ENCODE assay signal across 11 mouse cellular contexts in the genomic region with DNA sequence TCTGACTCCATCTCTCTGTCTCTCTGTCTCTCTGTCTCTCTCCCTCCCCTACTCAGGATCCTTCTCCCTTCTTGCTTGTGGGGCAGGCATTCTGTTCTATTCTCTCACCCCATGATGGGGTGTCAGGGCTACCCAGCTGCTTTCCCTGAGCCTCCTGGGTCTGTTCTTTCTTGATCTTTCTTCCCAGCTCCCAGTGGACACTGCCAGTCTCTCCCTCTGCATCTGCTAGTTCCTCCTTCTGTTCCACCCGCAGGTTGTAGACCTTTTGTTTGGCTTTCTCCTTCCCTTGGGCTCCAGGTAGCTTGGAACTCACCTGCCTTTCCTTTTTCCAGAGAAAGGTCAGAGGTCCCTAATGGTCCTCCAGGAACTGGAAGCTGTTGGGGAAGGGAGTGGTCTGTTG. TPM values are rescaled to one million over a fixed set of nuclear protein-coding genes. Genes with fewer than 3 reads are reported as not detected.
DNase-seq lines count a peak whose midpoint lies in the region; ATAC-seq and TF ChIP-seq lines count a peak whose summit lies in the region.
"Had no signal": no experiment of that assay in that cellular context is flagged by ENCODE, and none has a peak within 500 bp of the region (broad histone marks: within the 10 kb centered on the region; RNA-seq: fewer than 3 reads in every experiment).

No protein-coding gene starts in this region.

- H3K4me1 ChIP-seq in neural tube, embryonic 11.5 days (ENCODE audit: control insufficient read depth, insufficient read depth, low read length), result peaks cover 22% of the 10 kb centered on the region
- H3K4me1 ChIP-seq in forebrain, postnatal 0 days (ENCODE audit: insufficient read depth), result peaks cover 33% of the 10 kb centered on the region
- H3K4me1 ChIP-seq in liver, embryonic 14.5 days (replicated peaks; ENCODE audit: control insufficient read depth in 2 of 2, insufficient read depth in 2 of 2, low read length in 1 of 2), result peaks cover 52 to 69% of the 10 kb centered on the region in 2 experiments
- H3K4me1 ChIP-seq in stomach, embryonic 16.5 days (ENCODE audit: control insufficient read depth, insufficient read depth, low read length), result peaks cover 49% of the 10 kb centered on the region

- no peak for TF ChIP-seq CTCF in forebrain, postnatal 0 days (IDR thresholded peaks at IDR 0.05; ENCODE audit: low read depth)
- TF ChIP-seq CTCF in liver, embryonic 14.5 days (IDR thresholded peaks at IDR 0.05; ENCODE audit: low read depth), result no peak

- peak overlapping the region; percentile 40; the same call in 1 of the 2 replicates for H3K27ac ChIP-seq in neural tube, embryonic 11.5 days (ENCODE audit: low read depth, low read length)
- peak overlapping the region; percentile 9; the same call in 1 of the 2 replicates for H3K27ac ChIP-seq in forebrain, postnatal 0 days (ENCODE audit: low read depth, low read length)
- H3K27ac ChIP-seq in liver, embryonic 14.5 days, result peak overlapping the region; percentile 99
- peak overlapping the region; percentile 32 for H3K27ac ChIP-seq in stomach, embryonic 16.5 days (ENCODE audit: low read length)
- H3K27ac ChIP-seq: macrophage had no signal

- peak overlapping the region; percentile 40 for H3K9ac ChIP-seq in neural tube, embryonic 11.5 days (ENCODE audit: low read length)
- peak overlapping the region; percentile 98 for H3K9ac ChIP-seq in forebrain, postnatal 0 days
- H3K9ac ChIP-seq in liver, embryonic 14.5 days (replicated peaks), result peak overlapping the region; percentile 100
- H3K9ac ChIP-seq in stomach, embryonic 16.5 days (ENCODE audit: low read length), result peak overlapping the region; percentile 61

- TF ChIP-seq EP300 in liver, embryonic 14.5 days (IDR thresholded peaks at IDR 0.05; ENCODE audit: low read depth), result no peak

- ATAC-seq in neural tube, embryonic 11.5 days (ENCODE audit: insufficient read depth, low FRiP score, low TSS enrichment), result no peak
- no peak for ATAC-seq in forebrain, postnatal 0 days
- ATAC-seq in liver, embryonic 14.5 days (ENCODE audit: insufficient read depth), result no peak
- ATAC-seq in stomach, embryonic 16.5 days (ENCODE audit: insufficient read depth, low FRiP score), result no peak
- ATAC-seq in megakaryocyte-erythroid progenitor cell, adult 5-6 weeks (replicated peaks; ENCODE audit: low FRiP score, low TSS enrichment, poor library complexity, severe bottlenecking), result no peak
- no peak for ATAC-seq in activated CD4-positive, CD25-positive, alpha-beta regulatory T cell, adult 4 months

- no peaks in the 10 kb centered on the region for H3K9me3 ChIP-seq in neural tube, embryonic 11.5 days (ENCODE audit: control insufficient read depth, low read length)
- H3K9me3 ChIP-seq in forebrain, postnatal 0 days (ENCODE audit: low read length), result no peaks in the 10 kb centered on the region
- H3K9me3 ChIP-seq in liver, embryonic 14.5 days (ENCODE audit: control insufficient read depth, low read length), result no peaks in the 10 kb centered on the region
- no peaks in the 10 kb centered on the region for H3K9me3 ChIP-seq in stomach, embryonic 16.5 days (replicated peaks; ENCODE audit: control insufficient read depth, low read length)

- no peaks in the 10 kb centered on the region for H3K27me3 ChIP-seq in neural tube, embryonic 11.5 days (ENCODE audit: control insufficient read depth, insufficient read depth, low read length)
- no peaks in the 10 kb centered on the region for H3K27me3 ChIP-seq in forebrain, postnatal 0 days (ENCODE audit: insufficient read depth, low read length)
- peaks cover 3% of the 10 kb centered on the region; the same call in 1 of the 2 replicates for H3K27me3 ChIP-seq in liver, embryonic 14.5 days (ENCODE audit: control insufficient read depth, insufficient read depth, low read length)
- H3K27me3 ChIP-seq in stomach, embryonic 16.5 days (ENCODE audit: control insufficient read depth, insufficient read depth, low read length), result no peaks in the 10 kb centered on the region

- peaks cover 3% of the 10 kb centered on the region for H3K36me3 ChIP-seq in neural tube, embryonic 11.5 days (ENCODE audit: control insufficient read depth, insufficient read depth, low read length)
- peaks cover 14% of the 10 kb centered on the region for H3K36me3 ChIP-seq in forebrain, postnatal 0 days (ENCODE audit: insufficient read depth)
- H3K36me3 ChIP-seq in liver, embryonic 14.5 days (replicated peaks; ENCODE audit: control insufficient read depth, insufficient read depth, low read depth), result peaks cover 29% of the 10 kb centered on the region
- no peaks in the 10 kb centered on the region for H3K36me3 ChIP-seq in stomach, embryonic 16.5 days (ENCODE audit: control insufficient read depth, insufficient read depth, low read length)

- no peak for DNase-seq in neural tube, embryonic 11.5 days (ENCODE audit: low spot score)
- DNase-seq in neural tube, embryonic 10.5 days (ENCODE audit: extremely low spot score, low spot score), result no peak
- DNase-seq in forebrain, postnatal 0 days, result no peak
- DNase-seq in liver, embryonic 14.5 days (ENCODE audit: low read depth in 3 of 3, low spot score in 3 of 3), result no peak
- no peak for DNase-seq in frontal cortex, postnatal 25 days (ENCODE audit: low spot score in 2 of 2)
- DNase-seq: cerebellum, postnatal 10 days had no signal

- H3K4me2 ChIP-seq in neural tube, embryonic 11.5 days (ENCODE audit: low read depth), result peak overlapping the region; percentile 58
- H3K4me2 ChIP-seq in forebrain, postnatal 0 days (ENCODE audit: low read depth), result peak overlapping the region; percentile 71
- H3K4me2 ChIP-seq in liver, embryonic 14.5 days (ENCODE audit: low read depth), result peak overlapping the region; percentile 97
- peak overlapping the region; percentile 79 for H3K4me2 ChIP-seq in stomach, embryonic 16.5 days (ENCODE audit: low read depth, low read length)

- 44% methylated on average over 1 of the region's 1 CpGs for WGBS in neural tube, embryonic 11.5 days
- 27% methylated on average over 1 of the region's 1 CpGs for WGBS in forebrain, postnatal 0 days
- 0% methylated on average over 1 of the region's 1 CpGs for WGBS in liver, embryonic 14.5 days (ENCODE audit: insufficient replicate concordance)
- 15% methylated on average over 1 of the region's 1 CpGs for whole genome bisulfite sequencing in stomach, embryonic 16.5 days

- peak overlapping the region; percentile 59 for H3K4me3 ChIP-seq in neural tube, embryonic 11.5 days (ENCODE audit: low read depth, low read length)
- H3K4me3 ChIP-seq in forebrain, postnatal 0 days (ENCODE audit: low read depth, low read length), result peak overlapping the region; percentile 90
- H3K4me3 ChIP-seq in liver, embryonic 14.5 days (ENCODE audit: insufficient read depth in 1 of 2, low read depth in 2 of 2, low read length in 2 of 2), result peak overlapping the region; percentile 95 to 96
- H3K4me3 ChIP-seq in stomach, embryonic 16.5 days (replicated peaks; ENCODE audit: low read length), result peak overlapping the region; percentile 81

RNA-seq across cellular contexts. Expression of gene Samd14, which starts 1.7 kb away (rescaled TPM):
- 53.1 and 56.2 TPM in 2 replicates for polyA plus RNA-seq in neural tube, embryonic 11.5 days (2014; fragmentation: Nextera tagmentation; extraction: Ambion mirVana)
- 145 and 150 TPM in 2 replicates for total RNA-seq in forebrain, postnatal 0 days (2014; rRNA removed)
- polyA plus RNA-seq in forebrain, postnatal 0 days (2015; fragmentation: Nextera tagmentation; extraction: Ambion mirVana), result 113 and 130 TPM in 2 replicates
- polyA plus RNA-seq in liver, embryonic 14.5 days (2012; rRNA removed), result 33.1 and 41.9 TPM in 2 replicates
- 24.7 and 34.2 TPM in 2 replicates for polyA plus RNA-seq in liver, embryonic 14.5 days (2014; fragmentation: Nextera tagmentation; extraction: Ambion mirVana)
- 14.7 and 15.9 TPM in 2 replicates for polyA plus RNA-seq in stomach, embryonic 16.5 days (2015; fragmentation: Nextera tagmentation; extraction: Ambion mirVana)
- total RNA-seq in megakaryocyte-erythroid progenitor cell, adult 5-6 weeks (2014; fragmentation: Nextera tagmentation), result 69.9 and 89.1 TPM in 2 replicates
- 29.0 and 30.8 TPM in 2 replicates for total RNA-seq in megakaryocyte-erythroid progenitor cell, adult 5-6 weeks (2017)
- under 1 TPM in 1 of 2 experiments, not detected in 1; 0.32 TPM for polyA plus RNA-seq in activated CD4-positive, CD25-positive, alpha-beta regulatory T cell, adult 4 months (2017; shearing (Covaris generic))

RNA-seq across cellular contexts. Expression of gene Ppp1r9b, which starts 20.6 kb away (rescaled TPM):
- polyA plus RNA-seq in neural tube, embryonic 11.5 days (2014; fragmentation: Nextera tagmentation; extraction: Ambion mirVana), result 15.3 and 17.0 TPM in 2 replicates
- total RNA-seq in forebrain, postnatal 0 days (2014; rRNA removed), result 184 and 202 TPM in 2 replicates
- polyA plus RNA-seq in forebrain, postnatal 0 days (2015; fragmentation: Nextera tagmentation; extraction: Ambion mirVana), result 22.3 and 24.9 TPM in 2 replicates
- 14.1 and 14.9 TPM in 2 replicates for polyA plus RNA-seq in liver, embryonic 14.5 days (2012; rRNA removed)
- 8.8 and 10.4 TPM in 2 replicates for polyA plus RNA-seq in liver, embryonic 14.5 days (2014; fragmentation: Nextera tagmentation; extraction: Ambion mirVana)
- 6.6 and 8.0 TPM in 2 replicates for polyA plus RNA-seq in stomach, embryonic 16.5 days (2015; fragmentation: Nextera tagmentation; extraction: Ambion mirVana)
- 121 and 137 TPM in 2 replicates for total RNA-seq in megakaryocyte-erythroid progenitor cell, adult 5-6 weeks (2014; fragmentation: Nextera tagmentation)
- total RNA-seq in megakaryocyte-erythroid progenitor cell, adult 5-6 weeks (2017), result 174 and 229 TPM in 2 replicates
- polyA plus RNA-seq in activated CD4-positive, CD25-positive, alpha-beta regulatory T cell, adult 4 months (2017; shearing (Covaris generic)), result 10 to 100 TPM; 23.1 to 24.0 TPM

RNA-seq across cellular contexts. Expression of gene Pdk2, which starts 29.7 kb away (rescaled TPM):
- 16.2 and 17.9 TPM in 2 replicates for polyA plus RNA-seq in neural tube, embryonic 11.5 days (2014; fragmentation: Nextera tagmentation; extraction: Ambion mirVana)
- total RNA-seq in forebrain, postnatal 0 days (2014; rRNA removed), result 6.9 and 10.2 TPM in 2 replicates
- polyA plus RNA-seq in forebrain, postnatal 0 days (2015; fragmentation: Nextera tagmentation; extraction: Ambion mirVana), result 31.9 and 38.1 TPM in 2 replicates
- 3.5 and 3.6 TPM in 2 replicates for polyA plus RNA-seq in liver, embryonic 14.5 days (2012; rRNA removed)
- 7.0 and 9.1 TPM in 2 replicates for polyA plus RNA-seq in liver, embryonic 14.5 days (2014; fragmentation: Nextera tagmentation; extraction: Ambion mirVana)
- 37.9 and 39.3 TPM in 2 replicates for polyA plus RNA-seq in stomach, embryonic 16.5 days (2015; fragmentation: Nextera tagmentation; extraction: Ambion mirVana)
- 16.9 and 21.5 TPM in 2 replicates for total RNA-seq in megakaryocyte-erythroid progenitor cell, adult 5-6 weeks (2014; fragmentation: Nextera tagmentation)
- 3.2 and 5.2 TPM in 2 replicates for total RNA-seq in megakaryocyte-erythroid progenitor cell, adult 5-6 weeks (2017)
- 1 to 10 TPM; 2.9 to 5.6 TPM for polyA plus RNA-seq in activated CD4-positive, CD25-positive, alpha-beta regulatory T cell, adult 4 months (2017; shearing (Covaris generic))

RNA-seq across cellular contexts. Expression of gene Sgca, which starts 35.3 kb away (rescaled TPM):
- 1.9 and 2.2 TPM in 2 replicates for polyA plus RNA-seq in neural tube, embryonic 11.5 days (2014; fragmentation: Nextera tagmentation; extraction: Ambion mirVana)
- total RNA-seq in forebrain, postnatal 0 days (2014; rRNA removed), result 0.15 TPM in 1 of 2 replicates, not detected in the other
- 0.09 and 0.13 TPM in 2 replicates for polyA plus RNA-seq in forebrain, postnatal 0 days (2015; fragmentation: Nextera tagmentation; extraction: Ambion mirVana)
- polyA plus RNA-seq in liver, embryonic 14.5 days (2012; rRNA removed), result 0.04 TPM in 1 of 2 replicates, not detected in the other
- not detected in 2 replicates for polyA plus RNA-seq in liver, embryonic 14.5 days (2014; fragmentation: Nextera tagmentation; extraction: Ambion mirVana)
- polyA plus RNA-seq in stomach, embryonic 16.5 days (2015; fragmentation: Nextera tagmentation; extraction: Ambion mirVana), result 0.41 and 3.2 TPM in 2 replicates
- total RNA-seq in megakaryocyte-erythroid progenitor cell, adult 5-6 weeks (2014; fragmentation: Nextera tagmentation), result not detected in 2 replicates
- not detected in 2 replicates for total RNA-seq in megakaryocyte-erythroid progenitor cell, adult 5-6 weeks (2017)
- under 1 TPM in 1 of 2 experiments, not detected in 1; 0.46 TPM for polyA plus RNA-seq in activated CD4-positive, CD25-positive, alpha-beta regulatory T cell, adult 4 months (2017; shearing (Covaris generic))
- total RNA-seq: hematopoietic stem cell, adult 5-6 weeks had no signal
- polyA plus RNA-seq: macrophage had no signal

RNA-seq across cellular contexts. Expression of gene Hils1, which starts 44.0 kb away (rescaled TPM):
- not detected in 2 replicates for polyA plus RNA-seq in neural tube, embryonic 11.5 days (2014; fragmentation: Nextera tagmentation; extraction: Ambion mirVana)
- total RNA-seq in forebrain, postnatal 0 days (2014; rRNA removed), result not detected in 2 replicates
- polyA plus RNA-seq in forebrain, postnatal 0 days (2015; fragmentation: Nextera tagmentation; extraction: Ambion mirVana), result not detected in 2 replicates
- not detected in 2 replicates for polyA plus RNA-seq in liver, embryonic 14.5 days (2012; rRNA removed)
- polyA plus RNA-seq in liver, embryonic 14.5 days (2014; fragmentation: Nextera tagmentation; extraction: Ambion mirVana), result not detected in 2 replicates
- polyA plus RNA-seq in stomach, embryonic 16.5 days (2015; fragmentation: Nextera tagmentation; extraction: Ambion mirVana), result not detected in 2 replicates
- total RNA-seq in megakaryocyte-erythroid progenitor cell, adult 5-6 weeks (2014; fragmentation: Nextera tagmentation), result not detected in 2 replicates
- not detected in 2 replicates for total RNA-seq in megakaryocyte-erythroid progenitor cell, adult 5-6 weeks (2017)
- polyA plus RNA-seq in activated CD4-positive, CD25-positive, alpha-beta regulatory T cell, adult 4 months (2017; shearing (Covaris generic)), result not detected
- total RNA-seq: hematopoietic stem cell, adult 5-6 weeks had no signal
- polyA plus RNA-seq: macrophage had no signal

Comparison
In these comparisons a context has a peak if more than half of its experiments do, and no peak if none do; other contexts are left out.
1. H3K27ac ChIP-seq: peak in every context shown above with its lines; median percentile 99 in liver, embryonic 14.5 days; 40 in neural tube, embryonic 11.5 days; 32 in stomach, embryonic 16.5 days; 9 in forebrain, postnatal 0 days.
2. H3K9ac ChIP-seq: peak in every context shown above with its lines; median percentile 100 in liver, embryonic 14.5 days; 98 in forebrain, postnatal 0 days; 61 in stomach, embryonic 16.5 days; 40 in neural tube, embryonic 11.5 days.
3. RNA of gene Samd14, which starts 1.7 kb away (polyA plus RNA-seq): 113 to 130 TPM in forebrain, postnatal 0 days, 53.1 to 56.2 TPM in neural tube, embryonic 11.5 days, 24.7 to 41.9 TPM in liver, embryonic 14.5 days and 14.7 to 15.9 TPM in stomach, embryonic 16.5 days; 0.32 TPM in activated CD4-positive, CD25-positive, alpha-beta regulatory T cell, adult 4 months; every median in the first group is over 10 times any median in the second.
4. Peak in every context shown above with its lines, with median percentiles within 50 percentile points of each other: H3K4me2 ChIP-seq and H3K4me3 ChIP-seq.